Mouse (Mus musculus) R1 (cell line): ENCODE measurements around the gene Drg2.

Experiments used
- DNase-seq: peaks from one replicate; pipeline ENCODE4 v3.0.0-alpha.2; 2018; ENCODE audit warnings: low read depth, low spot score

The Drg2 gene

DNA sequence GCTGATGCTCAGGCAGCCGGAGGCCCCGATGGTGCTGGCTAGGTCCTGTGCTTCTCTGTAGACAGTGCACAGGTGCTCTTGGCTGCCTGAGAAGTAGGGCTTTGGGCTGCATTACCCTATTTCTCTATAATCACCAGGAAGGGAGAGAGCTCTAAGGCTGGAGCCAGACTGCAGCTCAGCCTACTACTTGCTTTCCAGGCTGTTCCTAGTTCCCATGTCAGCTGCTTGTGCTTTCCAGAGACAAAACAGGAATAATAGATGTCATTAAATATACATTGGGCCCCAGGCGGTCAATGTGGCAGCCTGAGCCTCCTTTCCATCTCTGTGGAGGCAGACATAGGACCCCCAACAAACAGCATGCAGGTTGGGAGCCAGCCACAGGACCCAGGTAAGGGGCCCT, 14.6 kb downstream of the Drg2 start, which contains the start of gene Myo15:
Gene Myo15 (plus strand): TSS at position 301 of the 400 bp plus-strand sequence.
- no peak for DNase-seq

DNA sequence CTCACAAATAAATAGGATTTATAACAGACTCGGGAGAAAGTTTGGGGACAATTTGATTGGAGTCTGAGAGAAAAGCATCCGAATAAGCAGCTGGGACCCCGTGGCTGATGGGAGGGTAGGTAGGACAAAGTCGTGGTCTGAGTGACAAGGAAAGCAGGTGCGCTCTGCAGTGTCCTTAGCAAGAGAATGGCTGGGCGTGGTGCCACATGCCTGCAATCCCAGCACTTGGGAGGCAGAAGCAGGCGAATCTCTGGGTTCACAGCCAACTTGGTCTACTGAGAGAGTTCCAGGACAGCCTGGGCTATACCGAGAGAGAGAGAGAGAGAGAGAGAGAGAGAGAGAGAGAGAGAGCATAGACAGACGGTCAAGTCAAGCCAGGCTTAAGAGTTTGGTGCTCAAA, 16.4 kb downstream of the Drg2 start:
- peak; percentile 60 for DNase-seq

DNA sequence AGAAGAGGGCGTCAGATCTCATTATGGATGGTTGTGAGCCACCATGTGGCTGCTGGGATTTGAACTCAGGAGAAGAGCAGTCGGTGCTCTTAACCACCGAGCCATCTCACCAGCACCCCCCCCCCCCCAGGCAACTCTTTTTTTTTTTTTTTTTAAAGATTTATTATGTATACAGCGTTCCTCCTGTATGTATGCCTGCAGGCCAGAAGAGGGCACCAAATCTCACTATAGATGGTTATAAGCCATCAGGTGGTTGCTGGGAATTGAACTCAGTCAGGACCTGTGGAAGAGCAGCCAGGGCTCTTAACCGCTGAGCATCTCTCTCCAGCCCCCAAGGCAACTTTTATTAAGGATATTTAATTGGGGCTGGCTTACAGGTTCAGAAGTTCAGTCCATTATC, 20.1 kb downstream of the Drg2 start:
- DNase-seq = peak; percentile 65

DNA sequence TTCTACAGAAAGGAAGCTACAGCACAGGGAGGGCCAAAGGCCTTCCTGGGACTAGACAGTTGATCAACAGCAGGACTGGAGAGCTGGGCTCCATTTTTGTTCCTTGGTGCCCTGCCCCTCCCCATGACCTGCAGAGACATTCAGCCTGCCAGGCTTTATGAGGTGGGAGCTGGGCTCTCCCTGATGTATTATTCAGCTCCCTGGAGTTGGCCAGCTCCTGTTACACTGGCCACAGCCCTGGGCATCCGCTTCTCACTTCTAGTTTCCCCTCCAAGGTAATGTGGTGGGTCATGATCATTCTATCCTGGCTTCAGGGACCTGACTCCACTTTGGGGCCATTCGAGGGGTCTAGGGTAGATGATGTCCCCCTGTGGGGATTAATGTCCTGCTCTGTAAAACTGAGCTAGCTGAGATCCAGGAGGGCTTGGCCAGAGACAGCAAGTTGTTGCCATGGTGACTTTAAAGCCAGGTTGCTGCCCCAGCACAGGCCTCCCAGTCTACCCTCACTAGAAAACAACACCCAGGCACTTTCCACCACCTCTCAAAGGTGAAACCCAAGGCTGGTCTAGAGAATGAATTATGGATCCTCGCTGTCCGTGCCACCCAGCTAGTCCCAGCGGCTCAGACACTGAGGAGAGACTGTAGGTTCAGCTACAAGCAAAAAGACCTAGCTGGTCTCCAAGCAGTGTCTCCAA, 21.4 kb downstream of the Drg2 start:
- no peak for DNase-seq

DNA sequence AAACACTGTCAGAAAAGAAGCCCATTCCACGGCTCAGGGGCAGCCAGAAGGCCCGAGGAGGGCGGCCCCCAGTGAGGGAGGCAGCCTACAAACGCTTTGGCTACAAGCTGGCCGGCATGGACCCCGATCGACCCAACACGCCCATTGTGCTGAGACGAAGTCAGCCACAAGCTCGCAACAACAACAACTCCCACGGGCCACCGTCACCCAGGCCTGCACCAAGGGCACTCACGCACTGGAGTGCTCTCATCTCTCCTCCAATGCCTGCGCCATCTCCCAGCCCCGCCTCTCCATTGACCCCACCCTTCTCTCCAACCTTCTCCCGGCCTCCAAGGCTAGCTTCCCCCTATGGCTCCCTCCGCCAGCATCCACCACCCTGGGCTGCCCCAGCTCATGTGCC, 23.7 kb downstream of the Drg2 start:
- DNase-seq = peak; percentile 86

DNA sequence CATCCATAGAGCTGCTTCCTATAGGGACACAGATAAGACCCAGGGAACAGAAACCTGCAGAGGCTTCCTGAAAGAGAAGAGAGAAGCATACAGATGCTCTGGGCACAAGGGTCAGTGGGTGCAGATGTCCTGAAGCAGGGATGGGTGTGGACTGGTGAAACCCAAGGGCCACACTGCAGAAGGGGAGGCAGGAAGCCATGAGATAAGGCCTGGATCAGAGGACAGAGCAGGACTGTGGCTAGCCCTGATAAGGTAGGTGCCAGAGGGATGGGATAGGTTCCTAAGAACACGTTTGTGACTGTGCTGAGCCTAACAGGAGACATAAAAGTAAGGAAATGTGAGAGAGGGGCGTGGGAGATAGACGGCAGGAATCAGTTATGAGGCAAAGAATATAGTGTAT, 31.9 kb downstream of the Drg2 start:
- no peak for DNase-seq

DNA sequence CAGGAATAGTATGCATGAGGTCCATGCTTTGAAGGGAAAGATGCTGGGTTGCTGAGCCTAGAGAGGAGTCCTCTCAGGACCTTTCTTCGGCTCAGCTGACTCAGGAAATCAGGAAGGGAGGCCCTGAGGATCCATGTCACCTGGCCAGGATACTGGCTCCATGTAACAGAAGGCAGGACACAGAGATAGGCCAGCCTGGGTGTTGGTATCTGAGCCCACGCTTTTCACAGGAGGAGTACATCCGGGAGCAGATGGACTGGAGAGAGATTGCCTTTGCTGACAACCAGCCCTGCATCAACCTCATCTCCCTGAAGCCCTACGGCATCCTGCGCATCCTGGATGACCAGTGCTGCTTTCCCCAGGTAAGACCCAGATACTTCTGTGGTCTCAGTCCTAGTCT, 38.3 kb downstream of the Drg2 start:
- no peak for DNase-seq

DNA sequence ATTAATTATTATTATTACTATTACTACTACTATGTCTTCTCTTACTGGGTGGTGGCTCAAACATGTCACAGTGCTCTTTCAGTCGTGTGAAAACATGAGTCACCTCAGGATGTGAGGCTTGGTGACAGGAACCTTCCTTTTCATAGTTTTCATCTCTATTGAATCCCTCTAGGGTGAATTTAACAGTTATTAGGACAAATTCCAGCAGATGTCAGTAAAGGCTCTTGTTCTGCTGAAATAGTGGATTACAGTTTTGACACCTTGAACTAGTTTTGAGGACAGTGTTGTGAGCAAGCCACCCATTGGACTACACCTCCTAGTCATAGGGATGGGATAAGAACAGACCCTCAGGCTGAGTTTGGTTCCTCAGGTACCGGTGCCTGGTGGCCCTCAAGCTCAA, 41.3 kb downstream of the Drg2 start:
- no peak for DNase-seq

DNA sequence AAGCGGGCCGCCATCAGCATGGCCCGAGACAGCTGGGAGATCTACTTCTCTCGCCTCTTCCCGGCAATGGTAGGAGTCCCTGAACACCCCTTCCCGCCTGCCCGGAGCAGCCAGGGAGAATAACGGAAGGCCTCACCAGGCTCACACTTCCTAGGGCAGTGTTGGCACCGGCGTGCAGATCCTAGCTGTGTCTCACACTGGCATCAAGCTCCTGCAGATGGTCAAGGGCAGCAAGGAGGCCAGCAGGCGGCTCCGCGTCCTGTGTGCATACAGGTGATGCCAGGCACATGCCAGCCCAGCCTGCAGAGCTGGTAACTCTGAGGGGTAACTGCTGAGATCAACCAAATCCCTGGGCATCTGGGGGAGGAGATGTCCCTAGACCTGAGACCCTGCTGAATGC, 52.9 kb downstream of the Drg2 start:
- DNase-seq = no peak

DNA sequence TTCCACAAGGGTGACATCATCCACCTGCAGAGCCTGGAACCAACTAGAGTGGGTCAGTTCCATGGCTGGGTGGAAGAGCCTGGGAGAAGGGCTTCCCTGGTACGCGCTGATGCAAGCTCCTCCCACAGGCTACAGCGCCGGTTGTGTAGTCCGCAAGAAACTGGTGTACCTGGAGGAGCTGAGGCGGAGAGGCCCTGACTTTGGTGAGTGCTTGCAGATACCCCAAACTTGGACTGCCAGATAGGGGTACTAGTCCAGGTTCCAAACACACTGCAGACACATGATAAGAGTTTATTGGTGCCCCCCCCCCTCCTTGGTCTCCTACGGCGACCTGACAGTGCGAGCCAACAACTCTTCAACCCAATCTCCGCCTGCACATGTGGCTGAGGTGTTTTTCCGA, 54.6 kb downstream of the Drg2 start:
- peak; percentile 36 for DNase-seq

DNA sequence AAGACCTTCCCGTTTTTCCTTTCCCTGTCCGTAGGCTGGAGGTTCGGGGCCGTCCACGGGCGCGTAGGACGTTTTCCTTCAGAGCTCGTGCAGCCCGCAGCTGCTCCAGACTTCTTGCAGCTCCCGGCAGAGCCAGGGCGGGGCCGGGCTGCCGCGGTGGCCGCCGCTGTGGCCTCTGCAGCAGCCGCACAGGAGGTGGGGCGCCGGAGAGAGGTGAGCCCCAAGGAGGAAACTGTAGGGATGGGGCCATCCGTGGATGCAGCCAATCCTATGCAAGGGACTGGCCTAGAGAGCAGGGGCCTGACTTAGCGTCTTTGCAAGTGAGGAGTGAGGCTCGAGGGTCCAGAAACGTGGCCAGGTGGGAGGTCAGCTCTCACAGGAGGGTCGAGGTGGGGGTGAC, 55.1 kb downstream of the Drg2 start:
- DNase-seq = no peak

DNA sequence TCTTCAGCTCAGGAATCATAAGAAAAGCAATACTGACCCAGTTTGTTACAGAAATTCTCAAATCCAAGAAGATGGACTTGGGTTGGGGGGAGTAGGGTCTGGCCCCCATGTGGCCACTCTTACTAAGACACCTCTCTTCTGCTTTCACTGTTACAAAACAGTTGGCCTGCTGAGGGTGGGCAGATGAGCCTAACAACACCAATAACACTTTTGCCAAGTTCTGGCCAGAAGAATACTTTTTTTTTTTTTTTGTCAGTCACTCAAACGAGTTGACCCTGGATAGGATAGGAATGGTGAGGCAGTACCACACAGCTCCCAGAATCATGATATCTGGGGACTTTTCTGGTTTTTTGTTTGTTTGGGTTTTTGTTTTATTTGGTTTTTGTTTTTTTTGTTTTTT, 57.5 kb downstream of the Drg2 start:
- no peak for DNase-seq

DNA sequence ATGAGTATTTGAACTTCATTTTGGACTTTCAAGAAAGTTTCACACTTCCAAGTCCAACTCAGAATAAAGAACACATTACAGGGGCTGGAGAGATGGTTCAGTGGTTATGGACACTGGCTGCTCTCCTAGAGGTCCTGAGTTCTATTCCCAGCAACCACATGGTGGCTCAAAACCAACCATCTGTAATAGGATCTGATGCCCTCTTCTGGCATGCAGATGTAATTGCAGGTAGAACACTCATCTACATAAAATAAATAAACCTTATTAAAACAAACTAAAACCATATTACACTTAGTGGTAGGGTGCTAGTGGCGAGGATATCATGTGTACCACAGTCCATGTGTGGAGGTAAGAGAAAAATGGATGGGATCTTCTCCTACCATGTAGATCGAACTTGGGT, 58.1 kb downstream of the Drg2 start:
- peak; percentile 51 for DNase-seq

DNA sequence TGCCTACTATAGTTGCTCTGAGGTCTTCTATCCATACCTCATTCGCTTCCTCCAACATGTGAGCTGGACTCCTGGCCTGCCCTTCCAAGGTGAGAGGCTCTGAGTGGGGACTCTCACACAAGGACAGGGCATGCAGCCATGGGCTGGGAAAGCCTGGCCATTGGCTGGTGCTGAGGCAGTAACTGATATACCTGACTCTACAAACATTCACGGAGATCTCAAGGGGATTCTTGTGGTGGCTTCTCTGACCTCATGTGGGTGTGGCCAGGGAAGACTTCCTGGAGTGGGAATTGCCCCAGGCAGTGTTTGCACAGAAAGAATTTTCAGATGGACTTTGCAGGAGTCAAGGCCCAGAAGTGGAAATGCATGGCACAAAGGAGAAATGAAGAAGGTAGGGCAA, 60.5 kb downstream of the Drg2 start:
- peak; percentile 46 for DNase-seq

DNA sequence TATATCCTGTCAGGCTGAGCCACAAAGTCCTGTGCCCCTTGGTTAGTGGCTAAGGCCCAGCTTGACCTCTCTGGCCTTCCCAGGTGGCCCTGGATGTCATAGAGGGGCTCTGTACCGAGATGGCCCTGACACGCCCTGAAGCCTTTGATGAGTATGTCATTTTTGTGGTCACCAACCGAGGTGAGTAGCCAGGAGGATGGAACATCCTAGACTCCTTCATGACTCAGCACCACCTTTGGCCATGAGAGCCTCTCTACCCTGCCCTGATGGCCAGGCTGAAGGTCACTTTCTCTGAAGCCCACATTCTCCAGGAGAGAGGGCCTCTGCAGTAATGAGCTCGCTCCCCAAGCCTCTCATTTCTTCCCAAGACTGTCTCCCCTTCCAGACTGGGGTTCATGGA, 63.9 kb downstream of the Drg2 start:
- DNase-seq = no peak
